Mouse (Mus musculus) testis, adult 2 months (tissue): Measurements from ENCODE around the gene Dusp10.

ENCODE experiments used
- CTCF ChIP-seq: fragments of 200-500 bp; IDR thresholded peaks from 2 replicates; pipeline ENCODE4 v1.5.1; 2012; ENCODE audit warnings: low read depth, mild to moderate bottlenecking, inconsistent platforms, low read length, moderate library complexity; ENCODE audit not compliant: control insufficient read depth, insufficient read depth, insufficient replicate concordance
- POLR2A ChIP-seq: fragments of 200-500 bp; IDR thresholded peaks from 2 replicates; pipeline ENCODE4 v1.6.1; 2012; ENCODE audit warnings: low read depth, mild to moderate bottlenecking, inconsistent platforms, low read length, moderate library complexity; ENCODE audit not compliant: control insufficient read depth

DNA sequence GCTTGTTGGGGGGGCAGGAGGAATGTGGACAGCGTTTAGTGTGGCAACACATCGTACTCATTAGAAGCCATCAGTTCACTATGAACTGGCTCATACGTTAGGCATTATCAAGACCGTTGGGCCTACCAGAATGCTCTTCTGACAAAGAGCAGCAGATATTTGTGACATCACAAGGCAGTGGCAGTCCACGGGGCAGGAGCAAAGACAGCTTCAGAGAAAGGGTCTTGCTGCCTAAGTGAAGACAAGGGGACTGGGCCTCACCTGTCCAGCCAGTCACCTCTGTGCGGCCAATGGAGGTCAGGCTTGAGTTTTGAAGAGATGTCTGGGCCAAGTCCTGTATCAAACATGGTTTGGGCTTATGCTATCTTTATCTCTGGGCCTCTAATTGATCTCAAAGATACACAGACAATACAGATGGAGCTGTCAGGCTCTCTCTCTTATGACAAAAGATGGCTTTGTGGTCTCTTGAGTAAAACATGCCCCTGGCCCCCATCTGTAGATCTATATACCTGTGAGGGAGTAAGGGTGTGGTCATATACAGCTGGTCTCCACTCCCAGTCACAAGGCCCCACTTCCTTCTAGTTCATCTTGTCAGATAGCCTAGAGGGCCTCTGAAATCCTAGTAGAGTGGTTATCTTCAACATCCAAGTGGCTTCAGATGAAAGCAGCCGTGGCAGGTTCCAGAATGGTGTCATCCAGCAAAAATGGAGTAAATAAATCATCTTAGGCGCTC, 17.1 kb downstream of the Dusp10 start:
- TF ChIP-seq POLR2A (peak; percentile 69; the same call in 1 of the 2 replicates), CTCF (no peak)
